Mouse (Mus musculus): Measurements from ENCODE around the gene Cntn5. TPM values are rescaled to one million over a fixed set of nuclear protein-coding genes. Genes with fewer than 3 reads are reported as not detected.

Gene Cntn5
- polyA plus RNA-seq, 1 experiment from 2014 or later: 0.28 TPM

- H3K27ac ChIP-seq (replicated peaks; ENCODE audit: low read depth, low read length): no peak overlapping the region
- H3K4me2 ChIP-seq (ENCODE audit: low read depth, low read length): no peak overlapping the region
- no peak for DNase-seq (ENCODE audit: low spot score)
- no peaks in the 10 kb centered on the region for H3K27me3 ChIP-seq (ENCODE audit: control insufficient read depth, insufficient read depth, low read length)
- no peak overlapping the region for H3K9ac ChIP-seq (replicated peaks; ENCODE audit: low read length)
- no peak for ATAC-seq (replicated peaks; ENCODE audit: insufficient number of reproducible peaks, low FRiP score, low TSS enrichment, low read depth)
- H3K4me3 ChIP-seq (ENCODE audit: low read depth, low read length): no peak overlapping the region
- no peaks in the 10 kb centered on the region for H3K9me3 ChIP-seq (replicated peaks; ENCODE audit: control insufficient read depth, low read length)
- WGBS: 85% methylated on average over 1 of the region's 1 CpGs
- H3K36me3 ChIP-seq (replicated peaks; ENCODE audit: control insufficient read depth, insufficient read depth, low read depth, low read length): no peaks in the 10 kb centered on the region
- no peaks in the 10 kb centered on the region for H3K4me1 ChIP-seq (ENCODE audit: control insufficient read depth, insufficient read depth, low read length)
These were observed 107.4 kb downstream of the Cntn5 start for GRCm38 (mm10) chr9:10797158-10797557.

- H3K27me3 ChIP-seq (ENCODE audit: control insufficient read depth, insufficient read depth, low read length): no peaks in the 10 kb centered on the region
- no peak for ATAC-seq (replicated peaks; ENCODE audit: insufficient number of reproducible peaks, low FRiP score, low TSS enrichment, low read depth)
- no peak overlapping the region for H3K27ac ChIP-seq (replicated peaks; ENCODE audit: low read depth, low read length)
- H3K4me2 ChIP-seq (ENCODE audit: low read depth, low read length): no peak overlapping the region
- no peaks in the 10 kb centered on the region for H3K4me1 ChIP-seq (ENCODE audit: control insufficient read depth, insufficient read depth, low read length)
- 66% methylated on average over 2 of the region's 2 CpGs for WGBS
- no peaks in the 10 kb centered on the region for H3K36me3 ChIP-seq (replicated peaks; ENCODE audit: control insufficient read depth, insufficient read depth, low read depth, low read length)
- H3K9ac ChIP-seq (replicated peaks; ENCODE audit: low read length): no peak overlapping the region
- H3K9me3 ChIP-seq (replicated peaks; ENCODE audit: control insufficient read depth, low read length): no peaks in the 10 kb centered on the region
- H3K4me3 ChIP-seq (ENCODE audit: low read depth, low read length): no peak overlapping the region
- DNase-seq (ENCODE audit: low spot score): no peak
These were observed 109.5 kb downstream of the Cntn5 start for GRCm38 (mm10) chr9:10795102-10795501.

GRCm38 (mm10) chr9:10731878-10732277 lies 172.7 kb downstream of the Cntn5 start:
- H3K4me2 ChIP-seq (ENCODE audit: low read depth, low read length): no peak overlapping the region
- ATAC-seq (replicated peaks; ENCODE audit: insufficient number of reproducible peaks, low FRiP score, low TSS enrichment, low read depth) (no peak), DNase-seq (ENCODE audit: low spot score) (no peak)
- no peaks in the 10 kb centered on the region for H3K36me3 ChIP-seq (replicated peaks; ENCODE audit: control insufficient read depth, insufficient read depth, low read depth, low read length)
- H3K9ac ChIP-seq (replicated peaks; ENCODE audit: low read length): no peak overlapping the region
- H3K9me3 ChIP-seq (replicated peaks; ENCODE audit: control insufficient read depth, low read length): no peaks in the 10 kb centered on the region
- no peaks in the 10 kb centered on the region for H3K27me3 ChIP-seq (ENCODE audit: control insufficient read depth, insufficient read depth, low read length)
- WGBS: 90% methylated on average over 2 of the region's 2 CpGs
- H3K27ac ChIP-seq (replicated peaks; ENCODE audit: low read depth, low read length): no peak overlapping the region
- H3K4me1 ChIP-seq (ENCODE audit: control insufficient read depth, insufficient read depth, low read length): no peaks in the 10 kb centered on the region
- no peak overlapping the region for H3K4me3 ChIP-seq (ENCODE audit: low read depth, low read length)

GRCm38 (mm10) chr9:10724191-10724590 lies 180.4 kb downstream of the Cntn5 start:
- ATAC-seq (replicated peaks; ENCODE audit: insufficient number of reproducible peaks, low FRiP score, low TSS enrichment, low read depth) (no peak), DNase-seq (ENCODE audit: low spot score) (no peak)
- 87% methylated on average over 2 of the region's 2 CpGs for WGBS
- Histone ChIP-seq H3K4me2 (ENCODE audit: low read depth, low read length) (no peak overlapping the region), H3K27me3 (ENCODE audit: control insufficient read depth, insufficient read depth, low read length) (no peaks in the 10 kb centered on the region), H3K36me3 (replicated peaks; ENCODE audit: control insufficient read depth, insufficient read depth, low read depth, low read length) (no peaks in the 10 kb centered on the region), H3K4me3 (ENCODE audit: low read depth, low read length) (no peak overlapping the region), H3K9ac (replicated peaks; ENCODE audit: low read length) (no peak overlapping the region), H3K9me3 (replicated peaks; ENCODE audit: control insufficient read depth, low read length) (no peaks in the 10 kb centered on the region), H3K4me1 (ENCODE audit: control insufficient read depth, insufficient read depth, low read length) (no peaks in the 10 kb centered on the region), H3K27ac (replicated peaks; ENCODE audit: low read depth, low read length) (no peak overlapping the region)

GRCm38 (mm10) chr9:10722121-10722520 lies 182.5 kb downstream of the Cntn5 start:
- Histone ChIP-seq H3K9ac (replicated peaks; ENCODE audit: low read length) (no peak overlapping the region), H3K4me1 (ENCODE audit: control insufficient read depth, insufficient read depth, low read length) (no peaks in the 10 kb centered on the region), H3K27me3 (ENCODE audit: control insufficient read depth, insufficient read depth, low read length) (no peaks in the 10 kb centered on the region), H3K4me3 (ENCODE audit: low read depth, low read length) (no peak overlapping the region), H3K36me3 (replicated peaks; ENCODE audit: control insufficient read depth, insufficient read depth, low read depth, low read length) (no peaks in the 10 kb centered on the region), H3K4me2 (ENCODE audit: low read depth, low read length) (no peak overlapping the region), H3K27ac (replicated peaks; ENCODE audit: low read depth, low read length) (no peak overlapping the region), H3K9me3 (replicated peaks; ENCODE audit: control insufficient read depth, low read length) (no peaks in the 10 kb centered on the region)
- no peak for ATAC-seq (replicated peaks; ENCODE audit: insufficient number of reproducible peaks, low FRiP score, low TSS enrichment, low read depth)
- 91% methylated on average over 4 of the region's 4 CpGs for WGBS
- DNase-seq (ENCODE audit: low spot score): no peak

- 58% methylated on average over 3 of the region's 3 CpGs for WGBS
- H3K36me3 ChIP-seq (replicated peaks; ENCODE audit: control insufficient read depth, insufficient read depth, low read depth, low read length): no peaks in the 10 kb centered on the region
- H3K27me3 ChIP-seq (ENCODE audit: control insufficient read depth, insufficient read depth, low read length): no peaks in the 10 kb centered on the region
- H3K4me2 ChIP-seq (ENCODE audit: low read depth, low read length): no peak overlapping the region
- DNase-seq (ENCODE audit: low spot score) (no peak), ATAC-seq (replicated peaks; ENCODE audit: insufficient number of reproducible peaks, low FRiP score, low TSS enrichment, low read depth) (no peak)
- no peak overlapping the region for H3K9ac ChIP-seq (replicated peaks; ENCODE audit: low read length)
- no peaks in the 10 kb centered on the region for H3K4me1 ChIP-seq (ENCODE audit: control insufficient read depth, insufficient read depth, low read length)
- no peak overlapping the region for H3K4me3 ChIP-seq (ENCODE audit: low read depth, low read length)
- H3K27ac ChIP-seq (replicated peaks; ENCODE audit: low read depth, low read length): no peak overlapping the region
- no peaks in the 10 kb centered on the region for H3K9me3 ChIP-seq (replicated peaks; ENCODE audit: control insufficient read depth, low read length)
These were observed 185.6 kb downstream of the Cntn5 start for GRCm38 (mm10) chr9:10718986-10719385.

GRCm38 (mm10) chr9:10713641-10714040 lies 190.9 kb downstream of the Cntn5 start:
- no peak for ATAC-seq (replicated peaks; ENCODE audit: insufficient number of reproducible peaks, low FRiP score, low TSS enrichment, low read depth)
- H3K9ac ChIP-seq (replicated peaks; ENCODE audit: low read length): no peak overlapping the region
- 19% methylated on average over 1 of the region's 1 CpGs for WGBS
- H3K9me3 ChIP-seq (replicated peaks; ENCODE audit: control insufficient read depth, low read length): no peaks in the 10 kb centered on the region
- H3K36me3 ChIP-seq (replicated peaks; ENCODE audit: control insufficient read depth, insufficient read depth, low read depth, low read length): no peaks in the 10 kb centered on the region
- no peaks in the 10 kb centered on the region for H3K27me3 ChIP-seq (ENCODE audit: control insufficient read depth, insufficient read depth, low read length)
- H3K27ac ChIP-seq (replicated peaks; ENCODE audit: low read depth, low read length): no peak overlapping the region
- no peaks in the 10 kb centered on the region for H3K4me1 ChIP-seq (ENCODE audit: control insufficient read depth, insufficient read depth, low read length)
- no peak for DNase-seq (ENCODE audit: low spot score)
- H3K4me3 ChIP-seq (ENCODE audit: low read depth, low read length): no peak overlapping the region
- no peak overlapping the region for H3K4me2 ChIP-seq (ENCODE audit: low read depth, low read length)

- H3K27me3 ChIP-seq (ENCODE audit: control insufficient read depth, insufficient read depth, low read length): no peaks in the 10 kb centered on the region
- H3K4me3 ChIP-seq (ENCODE audit: low read depth, low read length): no peak overlapping the region
- H3K27ac ChIP-seq (replicated peaks; ENCODE audit: low read depth, low read length): no peak overlapping the region
- H3K9me3 ChIP-seq (replicated peaks; ENCODE audit: control insufficient read depth, low read length): no peaks in the 10 kb centered on the region
- H3K9ac ChIP-seq (replicated peaks; ENCODE audit: low read length): no peak overlapping the region
- DNase-seq (ENCODE audit: low spot score): no peak
- H3K36me3 ChIP-seq (replicated peaks; ENCODE audit: control insufficient read depth, insufficient read depth, low read depth, low read length): no peaks in the 10 kb centered on the region
- no peak overlapping the region for H3K4me2 ChIP-seq (ENCODE audit: low read depth, low read length)
- H3K4me1 ChIP-seq (ENCODE audit: control insufficient read depth, insufficient read depth, low read length): no peaks in the 10 kb centered on the region
- no peak for ATAC-seq (replicated peaks; ENCODE audit: insufficient number of reproducible peaks, low FRiP score, low TSS enrichment, low read depth)
These were observed 222.9 kb downstream of the Cntn5 start for GRCm38 (mm10) chr9:10681646-10682045.
